Mouse (Mus musculus) ES-Bruce4 (cell line): ENCODE results near the gene Wnk2.

Experiments
- CTCF ChIP-seq: IDR thresholded peaks from one replicate; pipeline ENCODE4 v1.8.1; 2011; ENCODE audit warnings: low read depth, low read length
- POLR2A ChIP-seq: IDR thresholded peaks from one replicate; pipeline ENCODE4 v1.8.1; 2011; ENCODE audit warnings: low read length; ENCODE audit not compliant: insufficient read depth

- TF ChIP-seq POLR2A (no peak), CTCF (no peak)
Observed at GRCm38 (mm10) chr13:49154028-49154427, 6.2 kb upstream of the Wnk2 start.
